In genomic region chr6:105684123-105684522, GRCm38 (mm10) we compare ENCODE assay signal across 19 mouse cellular contexts. TPM values are rescaled to one million over a fixed set of nuclear protein-coding genes. Genes with fewer than 3 reads are reported as not detected.
"Had no signal": no experiment of that assay in that cellular context is flagged by ENCODE, and none has a peak within 500 bp of the region (broad histone marks: within the 10 kb centered on the region; RNA-seq: fewer than 3 reads in every experiment).

No protein-coding gene starts in this region.

- H3K9me3 ChIP-seq: lung, embryonic 15.5 days; midbrain, embryonic 10.5 days; midbrain, embryonic 13.5 days; midbrain, embryonic 15.5 days; neural tube, embryonic 13.5 days; neural tube, embryonic 15.5 days had no signal

- H3K4me2 ChIP-seq: lung, embryonic 15.5 days; midbrain, embryonic 13.5 days; midbrain, embryonic 15.5 days; neural tube, embryonic 13.5 days; neural tube, embryonic 15.5 days had no signal

- H3K27me3 ChIP-seq: neural tube, embryonic 15.5 days had no signal

- H3K9ac ChIP-seq: lung, embryonic 15.5 days; midbrain, embryonic 13.5 days; midbrain, embryonic 15.5 days; neural tube, embryonic 13.5 days; neural tube, embryonic 15.5 days had no signal

- H3K4me1 ChIP-seq: lung, embryonic 15.5 days; midbrain, embryonic 13.5 days; midbrain, embryonic 15.5 days; neural tube, embryonic 13.5 days; neural tube, embryonic 15.5 days had no signal

- H3K27ac ChIP-seq: lung, embryonic 15.5 days; midbrain, embryonic 10.5 days; midbrain, embryonic 13.5 days; midbrain, embryonic 15.5 days; neural tube, embryonic 13.5 days; neural tube, embryonic 15.5 days had no signal

- DNase-seq: lung, adult 18-20 months; lung, postnatal 10 days; lung, postnatal 4 days; retina, postnatal 1 day; right cerebral cortex, adult 18-20 months; right cerebral cortex, postnatal 25 days; right cerebral cortex, postnatal 4 days; spleen, adult 18-20 months; thymus, adult 18-20 months; thymus, postnatal 14 days; thymus, postnatal 36 days had no signal

- H3K36me3 ChIP-seq: lung, embryonic 15.5 days; midbrain, embryonic 10.5 days; midbrain, embryonic 13.5 days; midbrain, embryonic 15.5 days; neural tube, embryonic 13.5 days; neural tube, embryonic 15.5 days had no signal

- H3K4me3 ChIP-seq: lung, embryonic 15.5 days; midbrain, embryonic 10.5 days; midbrain, embryonic 13.5 days; midbrain, embryonic 15.5 days; myocyte; neural tube, embryonic 13.5 days; neural tube, embryonic 15.5 days had no signal

- ATAC-seq: midbrain, embryonic 13.5 days; midbrain, embryonic 15.5 days had no signal

RNA-seq across cellular contexts. Expression of gene Cntn4, which starts 6.7 kb away (rescaled TPM):
- polyA plus RNA-seq: myocyte; small intestine, adult 2 months had no signal
